Mouse (Mus musculus) granulocyte monocyte progenitor cell, adult 5-6 weeks (primary cell): ENCODE results near the gene Svs6. TPM values are rescaled to one million over a fixed set of nuclear protein-coding genes. Genes with fewer than 3 reads are reported as not detected.

ENCODE experiments used
- total RNA-seq, 2 experiments: library from RNA; stranded (forward) in 1 of 2; stranded (reverse) in 1 of 2; fragments of 200-712, 200-1000 nt in 1 of 2; fragments of >200 nt in 1 of 2; fragmentation: Nextera tagmentation in 1 of 2; gene quantifications; 2 replicates each; pipeline ENCODE4 v1.2.3; 2014 to 2017

The Svs6 gene
- total RNA-seq, 2 experiments from 2014 or later = not detected

Other genes starting within 250 kb of the Svs6 start
- 132 and 145 TPM in 2 replicates for gene Stk4, start 246.4 kb upstream of the Svs6 start, total RNA-seq (2014; fragmentation: Nextera tagmentation)
- gene Stk4, start 246.4 kb upstream of the Svs6 start, total RNA-seq (2017) = 123 and 133 TPM in 2 replicates
- 58.6 and 64.2 TPM in 2 replicates for gene Tomm34, start 245.6 kb upstream of the Svs6 start, total RNA-seq (2014; fragmentation: Nextera tagmentation)
- gene Tomm34, start 245.6 kb upstream of the Svs6 start, total RNA-seq (2017) = 41.7 and 51.4 TPM in 2 replicates
- 0.41 TPM in 1 of 2 replicates, not detected in the other for gene Kcns1, start 145.6 kb upstream of the Svs6 start, total RNA-seq (2014; fragmentation: Nextera tagmentation)
- 0.26 and 0.60 TPM in 2 replicates for gene Kcns1, start 145.6 kb upstream of the Svs6 start, total RNA-seq (2017)
- not detected in 2 replicates for gene Wfdc5, start 134.0 kb upstream of the Svs6 start, total RNA-seq (2014; fragmentation: Nextera tagmentation)
- not detected in 2 replicates for gene Wfdc5, start 134.0 kb upstream of the Svs6 start, total RNA-seq (2017)
- not detected in 2 replicates for gene Wfdc12, start 126.1 kb upstream of the Svs6 start, total RNA-seq (2014; fragmentation: Nextera tagmentation)
- gene Wfdc12, start 126.1 kb upstream of the Svs6 start, total RNA-seq (2017) = 0.88 TPM in 1 of 2 replicates, not detected in the other
- gene Wfdc15a, start 116.6 kb upstream of the Svs6 start, total RNA-seq (2014; fragmentation: Nextera tagmentation) = not detected in 2 replicates
- gene Wfdc15a, start 116.6 kb upstream of the Svs6 start, total RNA-seq (2017) = not detected in 2 replicates
- not detected in 2 replicates for gene Wfdc15b, start 95.1 kb upstream of the Svs6 start, total RNA-seq (2014; fragmentation: Nextera tagmentation)
- not detected in 2 replicates for gene Wfdc15b, start 95.1 kb upstream of the Svs6 start, total RNA-seq (2017)
- not detected in 2 replicates for gene Svs2, start 78.3 kb upstream of the Svs6 start, total RNA-seq (2014; fragmentation: Nextera tagmentation)
- gene Svs2, start 78.3 kb upstream of the Svs6 start, total RNA-seq (2017) = not detected in 2 replicates
- not detected in 2 replicates for gene Svs3b, start 60.1 kb upstream of the Svs6 start, total RNA-seq (2014; fragmentation: Nextera tagmentation)
- gene Svs3b, start 60.1 kb upstream of the Svs6 start, total RNA-seq (2017) = not detected in 2 replicates
- not detected in 2 replicates for gene Svs4, start 38.3 kb upstream of the Svs6 start, total RNA-seq (2014; fragmentation: Nextera tagmentation)
- gene Svs4, start 38.3 kb upstream of the Svs6 start, total RNA-seq (2017) = not detected in 2 replicates
- gene Svs3a, start 27.5 kb upstream of the Svs6 start, total RNA-seq (2014; fragmentation: Nextera tagmentation) = not detected in 2 replicates
- gene Svs3a, start 27.5 kb upstream of the Svs6 start, total RNA-seq (2017) = not detected in 2 replicates
- gene Svs5, start 16.0 kb downstream of the Svs6 start, total RNA-seq (2014; fragmentation: Nextera tagmentation) = not detected in 2 replicates
- gene Svs5, start 16.0 kb downstream of the Svs6 start, total RNA-seq (2017) = not detected in 2 replicates
- gene Slpi, start 72.3 kb downstream of the Svs6 start, total RNA-seq (2014; fragmentation: Nextera tagmentation) = 228 and 251 TPM in 2 replicates
- gene Slpi, start 72.3 kb downstream of the Svs6 start, total RNA-seq (2017) = 46.7 and 49.3 TPM in 2 replicates
- not detected in 2 replicates for gene Rbpjl, start 86.4 kb downstream of the Svs6 start, total RNA-seq (2014; fragmentation: Nextera tagmentation)
- not detected in 2 replicates for gene Rbpjl, start 86.4 kb downstream of the Svs6 start, total RNA-seq (2017)
- gene Matn4, start 88.4 kb downstream of the Svs6 start, total RNA-seq (2014; fragmentation: Nextera tagmentation) = not detected in 2 replicates
- not detected in 2 replicates for gene Matn4, start 88.4 kb downstream of the Svs6 start, total RNA-seq (2017)
- not detected in 2 replicates for gene Sdc4, start 127.1 kb downstream of the Svs6 start, total RNA-seq (2014; fragmentation: Nextera tagmentation)
- not detected in 2 replicates for gene Sdc4, start 127.1 kb downstream of the Svs6 start, total RNA-seq (2017)
- 30.4 and 35.3 TPM in 2 replicates for gene Sys1, start 140.2 kb downstream of the Svs6 start, total RNA-seq (2014; fragmentation: Nextera tagmentation)
- 11.5 and 18.1 TPM in 2 replicates for gene Sys1, start 140.2 kb downstream of the Svs6 start, total RNA-seq (2017)
- not detected in 2 replicates for gene Gm20458, start 144.2 kb downstream of the Svs6 start, total RNA-seq (2014; fragmentation: Nextera tagmentation)
- not detected in 2 replicates for gene Gm20458, start 144.2 kb downstream of the Svs6 start, total RNA-seq (2017)
- gene Trp53tg5, start 157.0 kb downstream of the Svs6 start, total RNA-seq (2014; fragmentation: Nextera tagmentation) = not detected in 2 replicates
- not detected in 2 replicates for gene Trp53tg5, start 157.0 kb downstream of the Svs6 start, total RNA-seq (2017)
- gene Dbndd2, start 169.4 kb downstream of the Svs6 start, total RNA-seq (2014; fragmentation: Nextera tagmentation) = 5.6 TPM in 1 of 2 replicates, not detected in the other
- gene Dbndd2, start 169.4 kb downstream of the Svs6 start, total RNA-seq (2017) = 0.46 and 0.95 TPM in 2 replicates
- gene Pigt, start 180.8 kb downstream of the Svs6 start, total RNA-seq (2014; fragmentation: Nextera tagmentation) = 97.1 and 103 TPM in 2 replicates
- gene Pigt, start 180.8 kb downstream of the Svs6 start, total RNA-seq (2017) = 27.2 and 27.5 TPM in 2 replicates
- gene Wfdc2, start 245.7 kb downstream of the Svs6 start, total RNA-seq (2014; fragmentation: Nextera tagmentation) = not detected in 2 replicates
- not detected in 2 replicates for gene Wfdc2, start 245.7 kb downstream of the Svs6 start, total RNA-seq (2017)